Mouse (Mus musculus) liver, adult 2 months (tissue): Measurements from ENCODE around the gene Pou2f3.

ENCODE experiments used
- CTCF ChIP-seq: fragments of 200-500 bp; IDR thresholded peaks from 2 replicates; pipeline ENCODE4 v1.5.1; 2011; ENCODE audit warnings: low read depth, low read length, control low read depth
- POLR2A ChIP-seq: fragments of 200-500 bp; IDR thresholded peaks from 2 replicates; pipeline ENCODE4 v1.6.1; 2011; ENCODE audit warnings: low read length, control low read depth; ENCODE audit not compliant: insufficient read depth; ENCODE audit errors: extremely low read depth

DNA sequence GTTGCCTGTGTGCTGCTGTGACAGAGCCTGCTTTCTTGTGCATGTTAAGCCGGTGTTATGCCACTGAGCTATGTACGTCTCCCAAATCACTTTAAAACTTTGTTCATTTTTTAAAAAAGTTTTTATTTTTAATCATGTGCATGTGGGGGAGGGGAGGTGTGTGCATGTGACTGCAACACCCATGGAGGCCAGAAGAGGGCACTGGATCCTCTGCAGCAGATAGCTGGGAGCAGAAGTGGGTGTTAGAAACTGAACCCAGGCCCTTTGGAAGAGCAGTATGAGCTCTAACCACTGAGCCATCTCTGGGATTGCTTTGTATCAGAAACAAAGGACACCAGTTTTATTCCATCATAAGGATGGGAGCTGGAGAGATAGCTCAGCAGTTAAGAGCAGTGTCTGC lies 79.5 kb downstream of the Pou2f3 start:
- TF ChIP-seq POLR2A (no peak), CTCF (peak; percentile 41)
